Mouse (Mus musculus) kidney, embryonic 14.5 days (tissue): Measurements from ENCODE around the gene Ttc7. TPM values are rescaled to one million over a fixed set of nuclear protein-coding genes. Genes with fewer than 3 reads are reported as not detected.

Experiments
- ATAC-seq: fragments of 200-750 bp; cut with Nextera tagmentation; 2 replicates; pipeline ENCODE4 v1.8.0; 2017; ENCODE audit warnings: moderate number of reproducible peaks, mild to moderate bottlenecking, moderate TSS enrichment, moderate library complexity; ENCODE audit not compliant: low FRiP score, low TSS enrichment
- H3K27ac ChIP-seq: fragments of 300-500 bp; sonication (generic); 2 replicates; pipeline ENCODE4 v1.5.1; 2014; ENCODE audit warnings: low read depth, mild to moderate bottlenecking, low read length, moderate library complexity, mixed read lengths
- H3K27me3 ChIP-seq: fragments of 300-500 bp; sonication (generic); 2 replicates; pipeline ENCODE4 v1.6.1; 2014; ENCODE audit warnings: mild to moderate bottlenecking, low read length; ENCODE audit not compliant: control insufficient read depth, insufficient read depth
- H3K36me3 ChIP-seq: fragments of 300-500 bp; sonication (generic); 2 replicates; pipeline ENCODE4 v1.6.1; 2014; ENCODE audit warnings: low read length, mixed read lengths; ENCODE audit not compliant: control insufficient read depth, insufficient read depth
- H3K4me1 ChIP-seq: fragments of 300-500 bp; sonication (generic); 2 replicates; pipeline ENCODE4 v1.6.1; 2014; ENCODE audit warnings: low read length, mixed read lengths; ENCODE audit not compliant: control insufficient read depth, insufficient read depth
- H3K4me2 ChIP-seq: fragments of 300-500 bp; sonication (generic); replicated peaks from 2 replicates; pipeline ENCODE4 v1.6.1; 2014; ENCODE audit warnings: low read depth, mild to moderate bottlenecking, low read length
- H3K4me3 ChIP-seq: fragments of 300-500 bp; sonication (generic); 2 replicates; pipeline ENCODE4 v1.5.1; 2014; ENCODE audit warnings: mild to moderate bottlenecking, low read length
- H3K9ac ChIP-seq: fragments of 300-500 bp; sonication (generic); 2 replicates; pipeline ENCODE4 v1.6.1; 2014; ENCODE audit warnings: low read depth, mild to moderate bottlenecking, low read length, moderate library complexity
- H3K9me3 ChIP-seq: fragments of 300-500 bp; sonication (generic); 2 replicates; pipeline ENCODE4 v1.6.1; 2016; ENCODE audit warnings: low read length; ENCODE audit not compliant: control insufficient read depth
- WGBS: fragments of 180-500 bp; shearing (Covaris S2); extraction: QIAGEN DNeasy Blood & Tissue Kit; methylation state at CpG from one replicate; pipeline ENCODE4 v1.1.7; 2014; 5-methylcytosine and 5-hydroxymethylcytosine counted together
- polyA plus RNA-seq: library from polyadenylated mRNA; unstranded; fragments of >200 nt; fragmentation: Nextera tagmentation; extraction: Ambion mirVana; gene quantifications from 2 replicates; pipeline ENCODE4 v1.2.1, GENCODE M21; 2014

Gene Ttc7
- polyA plus RNA-seq, 1 experiment from 2014 or later: 4.0 TPM

- WGBS: 91% methylated on average over 8 of the region's 8 CpGs
- no peaks in the 10 kb centered on the region for H3K27me3 ChIP-seq
- H3K4me2 ChIP-seq: no peak overlapping the region
- no peak overlapping the region for H3K4me3 ChIP-seq
- no peak for ATAC-seq
- no peaks in the 10 kb centered on the region for H3K9me3 ChIP-seq
- H3K27ac ChIP-seq: no peak overlapping the region
- no peaks in the 10 kb centered on the region for H3K36me3 ChIP-seq
- H3K9ac ChIP-seq: no peak overlapping the region
- H3K4me1 ChIP-seq: 0 out of 2 replicates have a peak, but pooled peaks cover 3% of the 10 kb centered on the region
These were observed 22.4 kb downstream of the Ttc7 start for GRCm38 (mm10) chr17:87305065-87305464.

- H3K9ac ChIP-seq: no peak overlapping the region
- no peak overlapping the region for H3K4me3 ChIP-seq
- ATAC-seq: 0 out of 2 replicates have a peak, but pooled peaks have one; percentile 18
- no peak overlapping the region for H3K4me2 ChIP-seq
- H3K27me3 ChIP-seq: no peaks in the 10 kb centered on the region
- H3K36me3 ChIP-seq: no peaks in the 10 kb centered on the region
- H3K9me3 ChIP-seq: no peaks in the 10 kb centered on the region
- no peak overlapping the region for H3K27ac ChIP-seq
- H3K4me1 ChIP-seq: 0 out of 2 replicates have a peak, but pooled peaks cover 3% of the 10 kb centered on the region
- WGBS: 31% methylated on average over 8 of the region's 8 CpGs
These were observed 24.1 kb downstream of the Ttc7 start for GRCm38 (mm10) chr17:87306746-87307145.

DNA sequence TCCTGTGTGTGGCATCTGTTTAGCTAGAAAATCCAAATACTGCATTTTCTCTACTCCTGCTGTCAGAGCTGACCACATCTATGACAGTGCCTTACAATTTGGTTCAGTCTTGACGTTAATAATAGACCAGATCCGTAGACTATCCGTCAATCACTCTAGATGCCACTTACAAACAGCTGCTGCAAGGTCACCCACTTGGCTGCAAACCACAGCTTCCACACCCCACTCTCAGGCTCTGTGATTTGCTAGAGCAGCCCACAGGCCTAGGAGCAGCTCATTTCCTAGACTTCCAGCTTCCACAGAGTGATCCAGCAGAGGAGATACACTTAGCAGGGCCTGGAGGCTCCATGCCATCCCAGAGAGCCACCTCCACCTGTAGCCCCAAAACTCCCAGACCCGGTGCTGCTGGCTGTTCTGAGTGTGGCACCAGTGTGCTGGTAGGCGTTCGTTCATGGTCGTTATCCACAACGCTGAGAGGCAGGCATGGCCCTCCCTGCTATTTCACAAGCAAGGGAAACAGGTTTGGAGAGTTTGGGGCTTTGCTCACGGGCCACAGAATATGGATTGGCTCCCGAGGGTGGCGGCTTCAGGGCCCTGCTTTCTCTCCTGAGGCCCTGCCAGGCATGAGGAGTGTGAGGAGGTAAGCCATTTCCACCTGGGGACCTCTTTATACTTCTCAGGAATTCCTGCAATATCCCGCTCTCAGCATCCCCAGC lies 26.5 kb downstream of the Ttc7 start:
- WGBS: 76% methylated on average over 12 of the region's 12 CpGs
- H3K4me3 ChIP-seq: no peak overlapping the region
- no peaks in the 10 kb centered on the region for H3K9me3 ChIP-seq
- no peak overlapping the region for H3K4me2 ChIP-seq
- no peak overlapping the region for H3K27ac ChIP-seq
- peaks cover 17% of the 10 kb centered on the region; the same call in 1 of the 2 replicates for H3K4me1 ChIP-seq
- H3K9ac ChIP-seq: no peak overlapping the region
- no peak for ATAC-seq
- no peaks in the 10 kb centered on the region for H3K36me3 ChIP-seq
- no peaks in the 10 kb centered on the region for H3K27me3 ChIP-seq

- H3K27ac ChIP-seq: no peak overlapping the region
- 91% methylated on average over 7 of the region's 7 CpGs for WGBS
- H3K9ac ChIP-seq: no peak overlapping the region
- H3K4me3 ChIP-seq: no peak overlapping the region
- no peak overlapping the region for H3K4me2 ChIP-seq
- no peak for ATAC-seq
- H3K4me1 ChIP-seq: peaks cover 17% of the 10 kb centered on the region; the same call in 1 of the 2 replicates
- H3K36me3 ChIP-seq: no peaks in the 10 kb centered on the region
- no peaks in the 10 kb centered on the region for H3K9me3 ChIP-seq
- H3K27me3 ChIP-seq: no peaks in the 10 kb centered on the region
These were observed 27.8 kb downstream of the Ttc7 start for GRCm38 (mm10) chr17:87310497-87310896.

DNA sequence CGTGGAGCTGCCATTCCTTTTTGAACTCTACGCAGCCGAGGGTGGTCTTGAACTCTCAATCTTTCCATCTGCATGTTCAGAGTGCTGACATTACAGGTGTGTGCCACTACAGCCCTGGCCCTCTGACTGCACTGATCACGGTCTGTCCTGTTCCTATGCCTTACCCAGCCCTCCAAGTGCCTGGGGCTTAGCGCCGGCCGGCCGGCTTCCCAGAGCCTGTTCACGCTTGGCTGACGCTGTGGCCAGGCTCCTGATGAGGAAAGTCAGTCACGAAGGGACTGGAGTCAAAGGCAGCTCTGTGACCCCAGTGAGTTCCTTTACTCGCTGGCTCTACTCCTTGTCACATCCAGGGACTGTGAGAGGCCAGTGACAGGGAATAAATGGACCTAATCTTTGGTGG lies 29.7 kb downstream of the Ttc7 start:
- Histone ChIP-seq H3K36me3 (no peaks in the 10 kb centered on the region), H3K4me3 (no peak overlapping the region), H3K4me1 (peaks cover 14% of the 10 kb centered on the region; the same call in 1 of the 2 replicates), H3K27ac (no peak overlapping the region; the same call in 1 of the 2 replicates), H3K27me3 (no peaks in the 10 kb centered on the region), H3K9ac (no peak overlapping the region), H3K4me2 (no peak overlapping the region), H3K9me3 (no peaks in the 10 kb centered on the region)
- peak; percentile 76 for ATAC-seq
- WGBS: 41% methylated on average over 12 of the region's 12 CpGs

GRCm38 (mm10) chr17:87312924-87313870 lies 30.5 kb downstream of the Ttc7 start:
- 0 out of 2 replicates have a peak, but pooled peaks have one; percentile 4 for ATAC-seq
- H3K9ac ChIP-seq: no peak overlapping the region
- 46% methylated on average over 18 of the region's 18 CpGs for WGBS

GRCm38 (mm10) chr17:87314121-87314520 lies 31.4 kb downstream of the Ttc7 start:
- Histone ChIP-seq H3K4me1 (peaks cover 14% of the 10 kb centered on the region; the same call in 1 of the 2 replicates), H3K4me2 (no peak overlapping the region), H3K9me3 (no peaks in the 10 kb centered on the region), H3K27me3 (no peaks in the 10 kb centered on the region), H3K4me3 (no peak overlapping the region), H3K9ac (no peak overlapping the region), H3K36me3 (no peaks in the 10 kb centered on the region), H3K27ac (no peak overlapping the region)
- ATAC-seq: 0 out of 2 replicates have a peak, but pooled peaks have one; percentile 6
- WGBS: 78% methylated on average over 8 of the region's 8 CpGs

More at GRCm38 (mm10) chr17:87312924-87313870, 30.5 kb downstream of the Ttc7 start:
- Histone ChIP-seq H3K9me3 (no peaks in the 10 kb centered on the region), H3K27ac (0 out of 2 replicates have a peak overlapping the region, but pooled peaks have one; percentile 24), H3K36me3 (no peaks in the 10 kb centered on the region), H3K27me3 (no peaks in the 10 kb centered on the region), H3K4me2 (no peak overlapping the region), H3K4me1 (peaks cover 14% of the 10 kb centered on the region; the same call in 1 of the 2 replicates), H3K4me3 (no peak overlapping the region)

GRCm38 (mm10) chr17:87314530-87314946 lies 31.9 kb downstream of the Ttc7 start:
- ATAC-seq: peak; percentile 25; the same call in 1 of the 2 replicates
- no peak overlapping the region for H3K4me3 ChIP-seq
- no peak overlapping the region for H3K4me2 ChIP-seq
- 59% methylated on average over 5 of the region's 5 CpGs for WGBS
- H3K9me3 ChIP-seq: no peaks in the 10 kb centered on the region
- H3K27ac ChIP-seq: no peak overlapping the region
- no peaks in the 10 kb centered on the region for H3K36me3 ChIP-seq
- no peak overlapping the region for H3K9ac ChIP-seq
- H3K4me1 ChIP-seq: peaks cover 14% of the 10 kb centered on the region; the same call in 1 of the 2 replicates
- no peaks in the 10 kb centered on the region for H3K27me3 ChIP-seq
